Mouse (Mus musculus) ES-Bruce4 (cell line): ENCODE measurements around the gene Spib. TPM values are rescaled to one million over a fixed set of nuclear protein-coding genes. Genes with fewer than 3 reads are reported as not detected.

Experiments
- H3K27ac ChIP-seq: 2 replicates; pipeline ENCODE4 v1.5.1; 2012; ENCODE audit warnings: low read length, inconsistent platforms; ENCODE audit not compliant: insufficient read depth
- H3K27me3 ChIP-seq: 2 replicates; pipeline ENCODE4 v1.6.1; 2012; ENCODE audit warnings: mild to moderate bottlenecking, low read length, inconsistent platforms; ENCODE audit not compliant: control insufficient read depth, poor library complexity, insufficient read depth, severe bottlenecking
- H3K36me3 ChIP-seq: 2 replicates; pipeline ENCODE4 v1.6.1; 2012; ENCODE audit warnings: inconsistent platforms, mild to moderate bottlenecking, low read length, moderate library complexity; ENCODE audit not compliant: control insufficient read depth, poor library complexity, insufficient read depth, severe bottlenecking
- H3K4me1 ChIP-seq: one replicate; pipeline ENCODE4 v1.8.1; 2011; ENCODE audit warnings: low read length; ENCODE audit not compliant: control insufficient read depth, insufficient read depth
- H3K4me3 ChIP-seq: 2 replicates; pipeline ENCODE4 v1.5.1; 2011; ENCODE audit warnings: low read depth, mild to moderate bottlenecking, low read length
- H3K9ac ChIP-seq: 2 replicates; pipeline ENCODE4 v1.6.1; 2012; ENCODE audit warnings: low read depth, mild to moderate bottlenecking, inconsistent platforms; ENCODE audit not compliant: poor library complexity, severe bottlenecking
- H3K9me3 ChIP-seq: replicated peaks from 2 replicates; pipeline ENCODE4 v1.6.1; 2012; ENCODE audit warnings: mild to moderate bottlenecking, low read length, inconsistent platforms; ENCODE audit not compliant: control insufficient read depth, poor library complexity, insufficient read depth, severe bottlenecking
- CTCF ChIP-seq: IDR thresholded peaks from one replicate; pipeline ENCODE4 v1.8.1; 2011; ENCODE audit warnings: low read depth, low read length
- EP300 ChIP-seq: IDR thresholded peaks from 2 replicates; pipeline ENCODE4 v1.6.1; 2011; ENCODE audit warnings: low read depth, low read length; ENCODE audit not compliant: insufficient read depth
- POLR2A ChIP-seq: IDR thresholded peaks from one replicate; pipeline ENCODE4 v1.8.1; 2011; ENCODE audit warnings: low read length; ENCODE audit not compliant: insufficient read depth
- polyA plus RNA-seq: library from polyadenylated mRNA; stranded (reverse); fragments of >200 nt; gene quantifications from 2 replicates; pipeline ENCODE4 v1.2.4, GENCODE M21; 2011; ENCODE audit warnings: low read depth; ENCODE audit not compliant: missing spikeins, insufficient read depth, insufficient read length

The Spib gene
- polyA plus RNA-seq, 1 experiment: 2.4 TPM

DNA sequence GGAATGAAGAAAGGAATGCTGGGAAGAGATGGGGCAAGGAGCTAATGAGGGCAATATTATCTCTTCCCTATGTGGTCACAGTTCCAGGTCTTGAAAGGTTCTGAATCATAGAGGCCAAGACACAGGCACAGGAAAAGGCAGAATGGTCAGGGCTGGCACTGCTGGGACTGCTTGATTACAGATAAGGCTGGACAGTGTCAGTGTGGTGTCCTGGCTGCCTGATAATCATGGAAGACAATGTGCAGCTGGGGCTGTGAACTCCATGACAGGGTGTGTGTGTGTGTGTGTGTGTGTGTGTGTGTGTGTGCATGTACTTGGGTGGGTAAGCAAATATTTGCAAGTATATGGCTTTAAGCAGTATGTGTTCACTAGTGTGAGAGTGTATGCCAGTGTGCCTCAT lies 24.4 kb downstream of the Spib start:
- no peak overlapping the region for H3K27ac ChIP-seq
- no peak overlapping the region for H3K9ac ChIP-seq
- TF ChIP-seq CTCF: no peak
- no peaks in the 10 kb centered on the region for H3K9me3 ChIP-seq
- H3K4me3 ChIP-seq: no peak overlapping the region
- no peaks in the 10 kb centered on the region for H3K27me3 ChIP-seq
- H3K36me3 ChIP-seq: no peaks in the 10 kb centered on the region
- H3K4me1 ChIP-seq: no peaks in the 10 kb centered on the region

DNA sequence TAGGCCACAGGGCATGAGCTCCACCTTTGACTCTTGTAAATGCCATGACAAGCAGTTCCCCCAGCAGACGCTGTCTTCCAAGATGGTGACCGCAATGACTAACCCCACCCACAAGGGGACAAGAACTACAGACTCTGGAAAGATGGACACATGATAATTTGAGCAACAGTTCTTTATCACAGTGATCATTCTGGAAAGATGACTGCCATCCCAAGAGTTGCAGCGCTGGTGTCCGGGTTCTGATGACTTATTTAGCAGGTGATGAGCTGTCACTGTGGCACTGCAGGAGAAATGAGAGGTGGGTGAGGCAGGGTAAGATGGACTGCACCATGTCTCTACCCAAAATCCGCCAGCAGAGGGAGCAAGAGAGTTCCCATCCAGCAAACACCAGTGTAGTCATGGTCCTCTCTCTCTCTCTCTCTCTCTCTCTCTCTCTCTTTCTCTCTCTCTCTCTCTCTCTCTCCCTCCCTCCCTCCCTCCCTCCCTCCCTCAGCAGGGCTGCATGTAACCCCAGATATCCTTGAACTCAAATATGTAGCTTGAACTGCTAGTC lies 30.2 kb downstream of the Spib start:
- no peaks in the 10 kb centered on the region for H3K36me3 ChIP-seq
- no peaks in the 10 kb centered on the region for H3K27me3 ChIP-seq
- no peak for TF ChIP-seq POLR2A
- TF ChIP-seq EP300: no peak
- TF ChIP-seq CTCF: peak; percentile 78
- no peak overlapping the region for H3K4me3 ChIP-seq
- no peak overlapping the region for H3K27ac ChIP-seq
- no peaks in the 10 kb centered on the region for H3K9me3 ChIP-seq
- no peak overlapping the region for H3K9ac ChIP-seq
- H3K4me1 ChIP-seq: no peaks in the 10 kb centered on the region

DNA sequence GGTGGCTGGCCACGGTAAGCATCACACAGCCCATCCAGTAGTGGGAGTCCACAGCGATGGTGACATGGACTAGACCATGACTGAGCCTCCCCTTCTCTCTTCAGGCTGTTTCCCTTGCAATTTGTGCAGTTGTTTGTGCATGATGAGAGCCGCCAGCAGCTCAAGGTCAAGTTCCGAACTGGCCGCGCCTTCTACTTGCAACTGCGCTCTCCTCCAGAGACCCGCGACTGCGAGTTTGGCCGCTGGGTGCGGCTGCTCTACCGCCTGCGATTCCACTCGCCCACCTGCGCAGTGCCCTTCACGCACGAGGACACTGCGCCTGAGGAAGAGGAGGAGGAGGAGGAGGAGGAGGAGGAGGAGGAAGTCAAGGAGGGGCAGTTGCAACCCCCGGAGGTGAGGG lies 31.8 kb downstream of the Spib start:
- no peak for TF ChIP-seq POLR2A
- TF ChIP-seq EP300: 0 out of 2 replicates have a peak, but pooled peaks have one; percentile 15
- H3K27ac ChIP-seq: no peak overlapping the region

DNA sequence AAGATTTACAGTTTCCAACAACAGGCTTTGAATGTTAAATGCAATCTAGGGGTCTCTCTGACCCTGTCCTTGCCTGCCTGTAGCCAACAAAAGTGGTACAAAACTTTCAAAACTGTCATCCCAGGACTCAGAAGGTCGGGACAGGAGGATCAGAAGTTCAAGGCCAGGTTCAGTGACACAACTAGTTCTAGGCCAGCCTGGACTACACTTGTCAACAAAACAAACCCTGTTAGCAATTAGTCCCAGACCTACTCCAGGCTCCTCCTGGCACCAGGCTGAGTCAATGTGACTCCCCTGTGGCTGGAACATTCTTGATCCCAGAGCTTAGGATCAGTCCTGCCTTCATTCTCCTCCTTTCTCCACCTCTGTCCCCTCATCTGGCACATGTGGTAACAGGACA lies 32.9 kb downstream of the Spib start:
- Histone ChIP-seq H3K9me3 (no peaks in the 10 kb centered on the region), H3K4me3 (no peak overlapping the region), H3K36me3 (no peaks in the 10 kb centered on the region), H3K27me3 (no peaks in the 10 kb centered on the region), H3K27ac (no peak overlapping the region), H3K4me1 (no peaks in the 10 kb centered on the region), H3K9ac (no peak overlapping the region)
- TF ChIP-seq EP300: no peak
- no peak for TF ChIP-seq CTCF
- TF ChIP-seq POLR2A: no peak

More for the DNA sequence above, 31.8 kb downstream of the Spib start:
- no peak overlapping the region for H3K9ac ChIP-seq
- peak overlapping the region; percentile 17 for H3K4me3 ChIP-seq
- no peaks in the 10 kb centered on the region for H3K4me1 ChIP-seq
- H3K36me3 ChIP-seq: no peaks in the 10 kb centered on the region
- no peaks in the 10 kb centered on the region for H3K27me3 ChIP-seq
- H3K9me3 ChIP-seq: no peaks in the 10 kb centered on the region

DNA sequence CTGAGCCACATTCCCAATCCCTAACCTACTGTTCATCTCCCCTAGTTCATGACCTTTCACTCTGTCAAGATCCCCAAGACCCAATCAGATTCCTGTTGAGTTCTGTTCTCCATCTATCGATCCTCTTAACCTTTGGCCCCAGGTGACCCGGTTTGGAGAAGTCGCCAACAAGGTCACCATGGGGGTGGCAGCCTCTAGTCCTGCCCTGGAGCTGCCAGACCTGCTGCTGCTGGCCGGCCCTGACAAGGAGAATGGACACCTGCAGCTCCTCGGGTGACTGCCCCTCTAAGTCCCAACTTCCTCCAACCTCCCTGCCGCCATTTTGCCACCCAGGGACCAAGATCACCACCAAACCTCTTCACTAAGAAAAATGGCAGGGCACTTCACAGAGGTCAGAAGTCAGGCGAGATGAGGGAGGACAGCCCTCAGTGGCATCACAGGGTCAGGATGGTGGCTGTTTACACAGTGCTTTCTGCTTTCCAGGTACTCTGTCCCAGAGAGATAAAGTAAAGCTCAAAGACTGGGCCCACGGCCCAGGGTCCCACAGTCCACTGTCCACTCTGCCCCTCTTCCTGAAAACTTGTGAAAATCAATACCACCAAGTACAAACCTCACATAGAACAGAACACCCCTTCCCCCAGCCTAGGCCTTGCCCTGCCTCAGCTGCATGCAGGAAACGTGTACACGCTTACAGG lies 34.4 kb downstream of the Spib start:
- TF ChIP-seq EP300 (no peak), CTCF (no peak), POLR2A (no peak)
- Histone ChIP-seq H3K4me3 (peak overlapping the region; percentile 41), H3K9ac (peak overlapping the region; percentile 62), H3K27ac (peak overlapping the region; percentile 31; the same call in 1 of the 2 replicates), H3K9me3 (no peaks in the 10 kb centered on the region), H3K4me1 (no peaks in the 10 kb centered on the region), H3K27me3 (no peaks in the 10 kb centered on the region), H3K36me3 (no peaks in the 10 kb centered on the region)

DNA sequence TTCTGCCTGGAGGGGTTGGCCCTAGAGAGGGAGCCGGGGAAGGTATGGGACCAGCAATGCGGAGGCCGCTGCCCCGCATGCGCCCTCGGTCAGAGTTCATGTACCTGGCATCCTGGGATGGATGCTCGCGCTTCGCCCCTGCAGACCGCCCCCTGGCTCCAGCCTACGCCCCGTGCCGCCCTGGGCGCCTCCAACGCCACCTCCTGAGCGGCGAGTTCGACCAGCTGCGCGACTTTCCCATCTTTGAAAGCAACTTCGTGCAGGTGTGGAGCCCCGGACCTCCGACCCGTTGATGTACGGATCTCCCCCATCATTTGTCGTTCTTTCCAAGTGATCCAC lies 35.1 kb downstream of the Spib start:
- TF ChIP-seq EP300: no peak
- no peak for TF ChIP-seq CTCF
- no peak for TF ChIP-seq POLR2A
- H3K4me1 ChIP-seq: no peaks in the 10 kb centered on the region
- no peaks in the 10 kb centered on the region for H3K27me3 ChIP-seq
- H3K4me3 ChIP-seq: peak overlapping the region; percentile 81
- no peaks in the 10 kb centered on the region for H3K9me3 ChIP-seq
- H3K36me3 ChIP-seq: no peaks in the 10 kb centered on the region
- peak overlapping the region; percentile 81 for H3K27ac ChIP-seq
- H3K9ac ChIP-seq: peak overlapping the region; percentile 62
